Mouse (Mus musculus) hindbrain, embryonic 15.5 days (tissue): ENCODE measurements around the gene Atp4a. TPM values are rescaled to one million over a fixed set of nuclear protein-coding genes. Genes with fewer than 3 reads are reported as not detected.

Experiments used
- ATAC-seq: fragments of 200-750 bp; cut with Nextera tagmentation; 2 replicates; pipeline ENCODE4 v1.8.0; 2017; ENCODE audit warnings: low read depth, moderate number of reproducible peaks, moderate TSS enrichment; ENCODE audit not compliant: low FRiP score
- H3K27ac ChIP-seq: fragments of 300-500 bp; sonication (generic); replicated peaks from 2 replicates; pipeline ENCODE4 v1.5.1; 2015; ENCODE audit warnings: mild to moderate bottlenecking, inconsistent platforms
- H3K27me3 ChIP-seq: fragments of 300-500 bp; sonication (generic); 2 replicates; pipeline ENCODE4 v1.6.1; 2015; ENCODE audit warnings: control low read depth, inconsistent platforms
- H3K36me3 ChIP-seq: fragments of 300-500 bp; sonication (generic); 2 replicates; pipeline ENCODE4 v1.6.1; 2015; ENCODE audit warnings: control low read depth, inconsistent platforms
- H3K4me1 ChIP-seq: fragments of 300-500 bp; sonication (generic); replicated peaks from 2 replicates; pipeline ENCODE4 v1.6.1; 2015; ENCODE audit warnings: control low read depth, inconsistent platforms
- H3K4me2 ChIP-seq: fragments of 300-500 bp; sonication (generic); 2 replicates; pipeline ENCODE4 v1.6.1; 2015; ENCODE audit warnings: moderate library complexity, mild to moderate bottlenecking, inconsistent platforms
- H3K4me3 ChIP-seq: fragments of 300-500 bp; sonication (generic); 2 replicates; pipeline ENCODE4 v1.5.1; 2015; ENCODE audit warnings: mild to moderate bottlenecking, inconsistent platforms
- H3K9ac ChIP-seq: fragments of 300-500 bp; sonication (generic); 2 replicates; pipeline ENCODE4 v1.6.1; 2015; ENCODE audit warnings: inconsistent platforms
- H3K9me3 ChIP-seq: fragments of 300-500 bp; sonication (generic); 2 replicates; pipeline ENCODE4 v1.6.1; 2016; ENCODE audit warnings: control low read depth, inconsistent platforms
- WGBS: fragments of 180-500 bp; shearing (Covaris S2); methylation state at CpG from one replicate; pipeline ENCODE4 v1.1.7; 2015; 5-methylcytosine and 5-hydroxymethylcytosine counted together
- polyA plus RNA-seq: library from polyadenylated mRNA; unstranded; fragments of >200 nt; fragmentation: Nextera tagmentation; extraction: Ambion mirVana; gene quantifications from 2 replicates; pipeline ENCODE4 v1.2.1, GENCODE M21; 2015

The Atp4a gene
- polyA plus RNA-seq, 1 experiment from 2014 or later = 3.1 TPM

- H3K9ac ChIP-seq = no peak overlapping the region
- H3K36me3 ChIP-seq = no peaks in the 10 kb centered on the region
- H3K4me1 ChIP-seq = no peaks in the 10 kb centered on the region
- H3K27me3 ChIP-seq = no peaks in the 10 kb centered on the region
- ATAC-seq = no peak
- H3K4me3 ChIP-seq = peak overlapping the region; percentile 11; the same call in 1 of the 2 replicates
- no peaks in the 10 kb centered on the region for H3K9me3 ChIP-seq
- H3K27ac ChIP-seq = no peak overlapping the region
- 44% methylated on average over 11 of the region's 11 CpGs for WGBS
- peak overlapping the region; percentile 36 for H3K4me2 ChIP-seq
Observed at GRCm38 (mm10) chr7:30765173-30765572, 53.2 kb downstream of the Atp4a start.

GRCm38 (mm10) chr7:30766408-30766807 is 54.4 kb downstream of the Atp4a start:
- Histone ChIP-seq H3K27ac (no peak overlapping the region), H3K4me1 (no peaks in the 10 kb centered on the region), H3K4me2 (no peak overlapping the region), H3K9me3 (no peaks in the 10 kb centered on the region), H3K4me3 (no peak overlapping the region), H3K9ac (no peak overlapping the region), H3K27me3 (no peaks in the 10 kb centered on the region), H3K36me3 (no peaks in the 10 kb centered on the region)
- 93% methylated on average over 4 of the region's 4 CpGs for WGBS
- ATAC-seq = no peak

- no peak overlapping the region for H3K4me2 ChIP-seq
- WGBS = 44% methylated on average over 9 of the region's 9 CpGs
- H3K9me3 ChIP-seq = no peaks in the 10 kb centered on the region
- H3K9ac ChIP-seq = no peak overlapping the region
- H3K27ac ChIP-seq = no peak overlapping the region
- H3K4me3 ChIP-seq = no peak overlapping the region
- H3K27me3 ChIP-seq = no peaks in the 10 kb centered on the region
- no peaks in the 10 kb centered on the region for H3K4me1 ChIP-seq
- H3K36me3 ChIP-seq = no peaks in the 10 kb centered on the region
- ATAC-seq = no peak
Observed at GRCm38 (mm10) chr7:30769236-30769635, 57.2 kb downstream of the Atp4a start.

Other genes with a start within 250 kb of the Atp4a start
- 0.36 TPM in 1 of 2 replicates, not detected in the other for gene Prodh2, start 218.6 kb upstream of the Atp4a start, polyA plus RNA-seq
- 101 and 135 TPM in 2 replicates for gene Arhgap33, start 177.1 kb upstream of the Atp4a start, polyA plus RNA-seq
- gene Hspb6, start 160.0 kb upstream of the Atp4a start, polyA plus RNA-seq = 11.1 and 13.2 TPM in 2 replicates
- 8.4 and 9.1 TPM in 2 replicates for gene Proser3, start 159.9 kb upstream of the Atp4a start, polyA plus RNA-seq
- gene Lin37, start 152.4 kb upstream of the Atp4a start, polyA plus RNA-seq = 52.7 and 53.1 TPM in 2 replicates
- gene U2af1l4, start 148.9 kb upstream of the Atp4a start, polyA plus RNA-seq = 89.7 and 92.1 TPM in 2 replicates
- gene Gm49396, start 148.9 kb upstream of the Atp4a start, polyA plus RNA-seq = 15.4 and 17.5 TPM in 2 replicates
- 124 and 134 TPM in 2 replicates for gene Psenen, start 148.6 kb upstream of the Atp4a start, polyA plus RNA-seq
- gene Igflr1, start 146.8 kb upstream of the Atp4a start, polyA plus RNA-seq = 5.5 and 6.0 TPM in 2 replicates
- gene Kmt2b, start 123.5 kb upstream of the Atp4a start, polyA plus RNA-seq = 9.2 and 9.8 TPM in 2 replicates
- gene Zbtb32, start 113.3 kb upstream of the Atp4a start, polyA plus RNA-seq = 0.10 and 0.37 TPM in 2 replicates
- 0.51 and 0.82 TPM in 2 replicates for gene Upk1a, start 99.4 kb upstream of the Atp4a start, polyA plus RNA-seq
- 1,185 and 1,301 TPM in 2 replicates for gene Cox6b1, start 86.1 kb upstream of the Atp4a start, polyA plus RNA-seq
- gene Etv2, start 76.4 kb upstream of the Atp4a start, polyA plus RNA-seq = not detected in 2 replicates
- 131 and 139 TPM in 2 replicates for gene Rbm42, start 61.9 kb upstream of the Atp4a start, polyA plus RNA-seq
- 25.9 and 29.9 TPM in 2 replicates for gene Haus5, start 47.2 kb upstream of the Atp4a start, polyA plus RNA-seq
- not detected in 2 replicates for gene Pmis2, start 40.6 kb upstream of the Atp4a start, polyA plus RNA-seq
- gene 2200002J24Rik, start 13.3 kb upstream of the Atp4a start, polyA plus RNA-seq = not detected in 2 replicates
- 273 and 284 TPM in 2 replicates for gene Tmem147, start 17.3 kb downstream of the Atp4a start, polyA plus RNA-seq
- 0.79 and 1.4 TPM in 2 replicates for gene Gapdhs, start 31.5 kb downstream of the Atp4a start, polyA plus RNA-seq
- gene Sbsn, start 39.3 kb downstream of the Atp4a start, polyA plus RNA-seq = 2.2 TPM in 2 replicates
- 2.0 and 3.0 TPM in 2 replicates for gene Dmkn, start 51.5 kb downstream of the Atp4a start, polyA plus RNA-seq
- gene Krtdap, start 75.7 kb downstream of the Atp4a start, polyA plus RNA-seq = 0.52 and 2.8 TPM in 2 replicates
- gene Ffar2, start 111.6 kb downstream of the Atp4a start, polyA plus RNA-seq = 0.21 TPM in 1 of 2 replicates, not detected in the other
- 0.13 TPM in 1 of 2 replicates, not detected in the other for gene Ffar3, start 144.0 kb downstream of the Atp4a start, polyA plus RNA-seq
- gene Ffar1, start 149.4 kb downstream of the Atp4a start, polyA plus RNA-seq = not detected in 2 replicates
- 0.35 TPM in 1 of 2 replicates, not detected in the other for gene Cd22, start 168.1 kb downstream of the Atp4a start, polyA plus RNA-seq
- gene Mag, start 202.7 kb downstream of the Atp4a start, polyA plus RNA-seq = 4.1 and 5.0 TPM in 2 replicates
- gene Hamp2, start 212.5 kb downstream of the Atp4a start, polyA plus RNA-seq = not detected in 2 replicates
- gene Hamp, start 231.8 kb downstream of the Atp4a start, polyA plus RNA-seq = not detected in 2 replicates
- 27.3 and 29.3 TPM in 2 replicates for gene Usf2, start 244.6 kb downstream of the Atp4a start, polyA plus RNA-seq